Mouse (Mus musculus): ENCODE measurements at regions not wholly inside any gene's neighbourhood (a gene's known extent, or its start where the extent isn't known, plus 50 kb on each side); places are given as distances from the start of the nearest gene placed in this dataset.
"Not testable (repeated sequence)": the region's sequence is repeated elsewhere in the genome, so short reads cannot be mapped to it uniquely, and the experiment has no call there.

- intact Hi-C loops (cut with DNase I): no loop called here
- DNase-seq: no peak
Observed at GRCm38 (mm10) chr1:136680173-136680572, 55.5 kb downstream of the Zfp281 start.

- intact Hi-C loops (cut with DNase I); DNase-seq: not testable (repeated sequence)
Observed at GRCm38 (mm10) chr1:136682311-136682710, 57.6 kb downstream of the Zfp281 start.

- intact Hi-C loops (cut with DNase I): no loop called here
- no peak for DNase-seq
Observed at GRCm38 (mm10) chr1:136683061-136683531, 58.4 kb downstream of the Zfp281 start.

- intact Hi-C loops (cut with DNase I): no loop called here
Observed at GRCm38 (mm10) chr1:136683561-136684131, 58.9 kb downstream of the Zfp281 start.

GRCm38 (mm10) chr1:136684481-136684880, 59.8 kb downstream of the Zfp281 start:
- no peak for DNase-seq
- intact Hi-C loops (cut with DNase I): no loop called here

More at GRCm38 (mm10) chr1:136683561-136684131, 58.9 kb downstream of the Zfp281 start:
- DNase-seq: no peak

- intact Hi-C loops (cut with DNase I): no loop called here
- DNase-seq: no peak
Observed at GRCm38 (mm10) chr1:136685191-136686060, 60.7 kb downstream of the Zfp281 start.

GRCm38 (mm10) chr1:136686467-136686866, 61.8 kb downstream of the Zfp281 start:
- intact Hi-C loops (cut with DNase I): no loop called here
- DNase-seq: no peak

GRCm38 (mm10) chr1:136690068-136690467, 65.4 kb downstream of the Zfp281 start:
- intact Hi-C loops (cut with DNase I): no loop called here

GRCm38 (mm10) chr1:136693421-136693820, 68.7 kb downstream of the Zfp281 start:
- DNase-seq: no peak
- intact Hi-C loops (cut with DNase I): no loop called here

More at GRCm38 (mm10) chr1:136690068-136690467, 65.4 kb downstream of the Zfp281 start:
- DNase-seq: no peak

GRCm38 (mm10) chr1:136694983-136695382, 70.3 kb downstream of the Zfp281 start:
- intact Hi-C loops (cut with DNase I): no loop called here
- no peak for DNase-seq

GRCm38 (mm10) chr1:136696077-136696641, 71.5 kb downstream of the Zfp281 start:
- DNase-seq: no peak
- intact Hi-C loops (cut with DNase I): no loop called here

- DNase-seq: no peak
Observed at GRCm38 (mm10) chr1:136698454-136699152, 73.9 kb downstream of the Zfp281 start.

GRCm38 (mm10) chr1:136699153-136699524, 74.4 kb downstream of the Zfp281 start:
- DNase-seq: no peak
- intact Hi-C loops (cut with DNase I): no loop called here

More at GRCm38 (mm10) chr1:136698454-136699152, 73.9 kb downstream of the Zfp281 start:
- intact Hi-C loops (cut with DNase I): no loop called here

- intact Hi-C loops (cut with DNase I): no loop called here
- no peak for DNase-seq
Observed at GRCm38 (mm10) chr1:136699571-136699970, 74.9 kb downstream of the Zfp281 start.

- intact Hi-C loops (cut with DNase I): no loop called here
- peak; percentile 47 for DNase-seq
Observed at GRCm38 (mm10) chr1:136704139-136704538, 79.4 kb downstream of the Zfp281 start.

GRCm38 (mm10) chr1:136706509-136706908, 81.8 kb downstream of the Zfp281 start:
- intact Hi-C loops (cut with DNase I): no loop called here
- DNase-seq: no peak

GRCm38 (mm10) chr1:136707394-136707793, 82.7 kb downstream of the Zfp281 start:
- intact Hi-C loops (cut with DNase I): no loop called here
- DNase-seq: no peak

- intact Hi-C loops (cut with DNase I): no loop called here
- no peak for DNase-seq
Observed at GRCm38 (mm10) chr1:136707866-136708265, 83.2 kb downstream of the Zfp281 start.

- intact Hi-C loops (cut with DNase I): no loop called here
- DNase-seq: no peak
Observed at GRCm38 (mm10) chr1:136710196-136710595, 85.5 kb downstream of the Zfp281 start.

GRCm38 (mm10) chr1:136711243-136711642, 86.5 kb downstream of the Zfp281 start:
- DNase-seq: no peak
- intact Hi-C loops (cut with DNase I): no loop called here

GRCm38 (mm10) chr1:136714077-136714476, 89.4 kb downstream of the Zfp281 start:
- intact Hi-C loops (cut with DNase I): no loop called here
- DNase-seq: no peak

Measured in left cerebral cortex, postnatal 4 days (tissue).